Comparison of ENCODE assay signal across 8 mouse cellular contexts in the genomic region with DNA sequence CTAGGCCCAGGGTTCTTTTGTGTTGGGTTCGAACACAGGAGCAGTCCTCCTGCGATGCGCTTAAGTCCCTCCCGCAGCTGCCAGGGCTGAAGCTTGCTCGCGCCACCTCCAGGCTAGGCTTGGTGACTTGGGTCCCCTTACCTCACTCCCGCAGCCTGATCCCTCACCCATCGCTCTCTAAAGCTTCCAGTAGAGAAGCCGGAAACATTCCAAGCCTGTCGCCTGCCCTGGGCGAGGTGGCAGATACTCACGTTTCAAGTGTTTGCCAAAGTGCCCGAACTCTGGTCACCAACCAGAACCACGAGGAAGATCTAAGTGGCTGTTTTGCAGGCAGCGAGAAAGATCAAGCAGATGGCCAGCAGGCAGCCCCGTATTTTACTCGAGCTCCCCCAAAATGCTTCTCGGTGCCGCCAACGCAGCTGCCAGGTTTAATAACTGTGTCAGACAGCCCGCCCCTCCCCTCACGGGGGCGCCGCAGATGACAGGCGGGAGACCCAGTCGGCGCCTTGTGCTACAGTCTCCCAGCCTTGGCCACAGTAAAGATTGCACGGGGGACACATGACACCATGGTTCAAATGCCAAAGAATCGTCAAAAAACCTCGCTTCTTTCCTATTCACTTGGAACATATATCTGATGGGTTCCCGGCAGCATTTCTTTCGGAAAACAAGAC. TPM values are rescaled to one million over a fixed set of nuclear protein-coding genes. Genes with fewer than 3 reads are reported as not detected.
DNase-seq lines count a peak whose midpoint lies in the region; ATAC-seq and TF ChIP-seq lines count a peak whose summit lies in the region.

No protein-coding gene starts in this region.

- peak overlapping the region; percentile 6; the same call in 1 of the 2 replicates for H3K9ac ChIP-seq in CH12.LX (ENCODE audit: insufficient read depth, low read depth)
- no peak overlapping the region for H3K9ac ChIP-seq in liver, embryonic 16.5 days (ENCODE audit: low read depth, low read length)
- H3K9ac ChIP-seq in neural tube, embryonic 14.5 days (replicated peaks; ENCODE audit: low read depth, low read length) = peak overlapping the region; percentile 39

- no peak for ATAC-seq in liver, embryonic 16.5 days (ENCODE audit: low read depth)
- ATAC-seq in neural tube, embryonic 14.5 days (ENCODE audit: low read depth) = peak; percentile 61
- no peak for ATAC-seq in activated CD4-positive, CD25-positive, alpha-beta regulatory T cell, adult 4 months

- DNase-seq in CH12.LX (ENCODE audit: extremely low read depth) = no peak
- DNase-seq in brain, embryonic 14.5 days (ENCODE audit: low read depth) = peak; percentile 94
- DNase-seq in forebrain, embryonic 10.5 days (ENCODE audit: extremely low spot score, low spot score) = peak; percentile 62
- DNase-seq in heart, postnatal 4 days = peak; percentile 58
- peak; percentile 52 to 61 for DNase-seq in layer of hippocampus, adult 8-10 months (ENCODE audit: low spot score in 2 of 2)

- peak overlapping the region; percentile 30 to 52 (median 46) for H3K4me3 ChIP-seq in CH12.LX (replicated peaks in 1 of 3; ENCODE audit: low read depth in 2 of 3, low read length in 2 of 3, poor library complexity in 1 of 3)
- H3K4me3 ChIP-seq in forebrain, embryonic 10.5 days = peak overlapping the region; percentile 56
- H3K4me3 ChIP-seq in liver, embryonic 16.5 days (ENCODE audit: low read depth, low read length) = peak overlapping the region; percentile 33
- H3K4me3 ChIP-seq in neural tube, embryonic 14.5 days (ENCODE audit: low read depth, low read length) = peak overlapping the region; percentile 40

- H3K4me2 ChIP-seq in CH12.LX (ENCODE audit: insufficient read depth, low read depth, poor library complexity, severe bottlenecking) = peak overlapping the region; percentile 60
- H3K4me2 ChIP-seq in liver, embryonic 16.5 days (ENCODE audit: low read depth, low read length) = peak overlapping the region; percentile 51
- peak overlapping the region; percentile 88 for H3K4me2 ChIP-seq in neural tube, embryonic 14.5 days (ENCODE audit: low read depth, low read length)

- H3K36me3 ChIP-seq in CH12.LX (replicated peaks in 1 of 2; ENCODE audit: control insufficient read depth in 1 of 2, insufficient read depth in 1 of 2, low read length in 1 of 2) = no peaks in the 10 kb centered on the region
- H3K36me3 ChIP-seq in forebrain, embryonic 10.5 days (replicated peaks) = no peaks in the 10 kb centered on the region
- no peaks in the 10 kb centered on the region for H3K36me3 ChIP-seq in liver, embryonic 16.5 days (ENCODE audit: control insufficient read depth, insufficient read depth)
- H3K36me3 ChIP-seq in neural tube, embryonic 14.5 days (ENCODE audit: control insufficient read depth, insufficient read depth, low read length) = no peaks in the 10 kb centered on the region

- peaks cover 10% of the 10 kb centered on the region for H3K27me3 ChIP-seq in CH12.LX (replicated peaks)
- H3K27me3 ChIP-seq in forebrain, embryonic 10.5 days (ENCODE audit: poor library complexity, severe bottlenecking) = peaks cover 58% of the 10 kb centered on the region
- H3K27me3 ChIP-seq in liver, embryonic 16.5 days (ENCODE audit: control insufficient read depth, insufficient read depth, low read depth, low read length) = peaks cover 32% of the 10 kb centered on the region
- H3K27me3 ChIP-seq in neural tube, embryonic 14.5 days (ENCODE audit: control insufficient read depth, insufficient read depth, low read length) = no peaks in the 10 kb centered on the region

- peaks cover 4% of the 10 kb centered on the region for H3K9me3 ChIP-seq in CH12.LX (replicated peaks; ENCODE audit: low read length)
- H3K9me3 ChIP-seq in forebrain, embryonic 10.5 days = no peaks in the 10 kb centered on the region; the same call in 1 of the 2 replicates
- no peaks in the 10 kb centered on the region for H3K9me3 ChIP-seq in liver, embryonic 16.5 days (replicated peaks; ENCODE audit: control insufficient read depth, low read length)
- H3K9me3 ChIP-seq in neural tube, embryonic 14.5 days (ENCODE audit: control insufficient read depth, low read length) = no peaks in the 10 kb centered on the region; the same call in 1 of the 2 replicates

- dilution Hi-C loops in CH12.LX (cut with MboI; ENCODE audit: extremely low pct_ligation_motif_present, extremely low pct_unique_long_range_greater_than_20kb, low sequenced_read_pairs) = no loop called here

- TF ChIP-seq POLR2A in CH12.LX (IDR thresholded peaks at IDR 0.05; ENCODE audit: low read depth, low read length) = no peak
- no peak; the same call in 1 of the 2 replicates for TF ChIP-seq POLR2A in brain, embryonic 14.5 days (IDR thresholded peaks at IDR 0.05; ENCODE audit: borderline replicate concordance, extremely low read depth, insufficient read depth, insufficient read length, poor library complexity, severe bottlenecking)

- WGBS in forebrain, embryonic 10.5 days = under 1% methylated on average over 32 of the region's 32 CpGs
- 1% methylated on average over 32 of the region's 32 CpGs for WGBS in liver, embryonic 16.5 days (ENCODE audit: insufficient replicate concordance)
- WGBS in neural tube, embryonic 14.5 days = under 1% methylated on average over 32 of the region's 32 CpGs

- no peak overlapping the region for H3K27ac ChIP-seq in CH12.LX (ENCODE audit: insufficient read depth, low read depth)
- H3K27ac ChIP-seq in forebrain, embryonic 10.5 days = peak overlapping the region; percentile 74
- no peak overlapping the region for H3K27ac ChIP-seq in liver, embryonic 16.5 days (ENCODE audit: low read length)
- H3K27ac ChIP-seq in neural tube, embryonic 14.5 days (ENCODE audit: low read depth, low read length) = peak overlapping the region; percentile 75

- no peak for TF ChIP-seq RAD21 in CH12.LX (IDR thresholded peaks at IDR 0.05; ENCODE audit: low read depth, low read length)

- TF ChIP-seq CTCF in CH12.LX (conservative IDR thresholded peaks at IDR 0.05 in 1 of 2, IDR thresholded peaks at IDR 0.05 in 1 of 2; ENCODE audit: low read depth in 2 of 2, low read length in 2 of 2) = peak in 1 of 2 experiments; percentile 19; a peak in 1 of 4 replicates
- peak; percentile 49; the same call in 1 of the 2 replicates for TF ChIP-seq CTCF in brain, embryonic 14.5 days (IDR thresholded peaks at IDR 0.05; ENCODE audit: borderline replicate concordance, extremely low read depth, insufficient read depth, insufficient read length)

- no peaks in the 10 kb centered on the region for H3K79me2 ChIP-seq in CH12.LX (replicated peaks; ENCODE audit: control insufficient read depth, extremely low read depth, insufficient read depth, poor library complexity, severe bottlenecking)

- no peak for TF ChIP-seq EP300 in CH12.LX (IDR thresholded peaks at IDR 0.05; ENCODE audit: low read length)

- H3K4me1 ChIP-seq in CH12.LX (ENCODE audit: control insufficient read depth in 1 of 2, insufficient read depth in 2 of 2) = peaks cover 8 to 19% of the 10 kb centered on the region in 2 experiments
- peaks cover 41% of the 10 kb centered on the region for H3K4me1 ChIP-seq in forebrain, embryonic 10.5 days
- H3K4me1 ChIP-seq in liver, embryonic 16.5 days (ENCODE audit: control insufficient read depth, low read depth, low read length) = peaks cover 2% of the 10 kb centered on the region; the same call in 1 of the 2 replicates
- peaks cover 28% of the 10 kb centered on the region for H3K4me1 ChIP-seq in neural tube, embryonic 14.5 days (ENCODE audit: control insufficient read depth, insufficient read depth, low read length)

- in situ Hi-C loops in CH12.LX (cut with MboI; ENCODE audit: low pct_ligation_motif_present, low pct_unique_long_range_greater_than_20kb, low sequenced_read_pairs) = loop anchor here (25.0 kb wide), 1 partner anchor 242 kb away; no protein-coding TSS in a partner anchor

TF ChIP-seq in CH12.LX, 34 proteins besides CTCF, POLR2A, EP300 and RAD21:
- no peak for TF ChIP-seq ZMIZ1 (IDR thresholded peaks at IDR 0.05; ENCODE audit: low read depth, low read length)
- 0 out of 2 replicates have a peak, but pooled peaks have one; percentile 7 for TF ChIP-seq BHLHE40 (IDR thresholded peaks at IDR 0.05; ENCODE audit: low read depth, low read length)
- no peak for TF ChIP-seq SIN3A (IDR thresholded peaks at IDR 0.05; ENCODE audit: low read length)
- no peak for TF ChIP-seq NRF1 (IDR thresholded peaks at IDR 0.05; ENCODE audit: low read depth, low read length)
- no peak for TF ChIP-seq JUN (IDR thresholded peaks at IDR 0.05; ENCODE audit: insufficient read depth, low read depth, low read length)

RNA-seq across cellular contexts. Expression of gene Trim2, which starts 2.2 kb away (rescaled TPM):
- 2.1 and 2.4 TPM in 2 replicates for total RNA-seq in CH12.LX (2012; rRNA removed)
- total RNA-seq in CH12.LX (2014; rRNA removed) = 2.1 and 2.5 TPM in 2 replicates
- polyA plus RNA-seq in CH12.LX (2012; ENCODE audit: insufficient read length, low read depth) = 3.3 and 3.6 TPM in 2 replicates
- polyA plus RNA-seq in brain, embryonic 14.5 days (2012; rRNA removed) = 102 and 118 TPM in 2 replicates
- 32.1 and 36.4 TPM in 2 replicates for polyA plus RNA-seq in forebrain, embryonic 10.5 days (2016; fragmentation: Nextera tagmentation; extraction: Ambion mirVana)
- 10 to 100 TPM in 1 of 2 experiments, 1 to 10 TPM in 1; 8.9 to 10.1 TPM for total RNA-seq in heart, postnatal 4 days (2021)
- 100 to 1,000 TPM; 369 to 408 (median 383) TPM for total RNA-seq in layer of hippocampus, adult 8-10 months (2022)
- 6.3 and 6.4 TPM in 2 replicates for polyA plus RNA-seq in liver, embryonic 16.5 days (2015; fragmentation: Nextera tagmentation; extraction: Ambion mirVana)
- 136 and 139 TPM in 2 replicates for polyA plus RNA-seq in neural tube, embryonic 14.5 days (2014; fragmentation: Nextera tagmentation; extraction: Ambion mirVana)
- polyA plus RNA-seq in activated CD4-positive, CD25-positive, alpha-beta regulatory T cell, adult 4 months (2017; shearing (Covaris generic)) = 1 to 10 TPM; 1.2 to 2.3 TPM

Comparison
In these comparisons a context has a peak if more than half of its experiments do, and no peak if none do; other contexts are left out.
1. H3K27ac ChIP-seq: peak in forebrain, embryonic 10.5 days (single experiment) and neural tube, embryonic 14.5 days (single experiment); none in CH12.LX (single experiment) and liver, embryonic 16.5 days (single experiment).
2. Peak in every context shown above with its lines, with median percentiles within 50 percentile points of each other: H3K4me2 ChIP-seq and H3K4me3 ChIP-seq.